Mouse (Mus musculus): ENCODE measurements at regions not wholly inside any gene's neighbourhood (a gene's known extent, or its start where the extent isn't known, plus 50 kb on each side); places are given as distances from the start of the nearest gene placed in this dataset.
A peak's percentile ranks its signal among the peaks of the same experiment; 100 is the strongest.
"Not testable (repeated sequence)": the region's sequence is repeated elsewhere in the genome, so short reads cannot be mapped to it uniquely, and the experiment has no call there.

- DNase-seq (ENCODE audit: low read depth, low spot score), result no peak
- TF ChIP-seq MAFK (IDR thresholded peaks at IDR 0.05; ENCODE audit: insufficient read depth, low read depth, low read length), result no peak
- no peak for TF ChIP-seq CHD2 (IDR thresholded peaks at IDR 0.05; ENCODE audit: low read depth, low read length)
- no peak for TF ChIP-seq HCFC1 (IDR thresholded peaks at IDR 0.05; ENCODE audit: borderline replicate concordance, insufficient read depth, low read length)
- TF ChIP-seq ZC3H11A (IDR thresholded peaks at IDR 0.05; ENCODE audit: borderline replicate concordance, low read depth, low read length), result no peak
- TF ChIP-seq ZNF384 (IDR thresholded peaks at IDR 0.05; ENCODE audit: low read depth, low read length), result no peak
- Histone ChIP-seq H3K27ac (ENCODE audit: insufficient read depth, low read depth, low read length, poor library complexity, severe bottlenecking) (no peak overlapping the region), H3K4me3 (ENCODE audit: insufficient read depth in 1 of 2, low read depth in 1 of 2, low read length in 2 of 2, poor library complexity in 1 of 2, severe bottlenecking in 1 of 2) (no peak overlapping the region), H3K9me3 (ENCODE audit: control insufficient read depth, insufficient read depth, low read depth, low read length) (no peaks in the 10 kb centered on the region), H3K36me3 (ENCODE audit: control insufficient read depth, insufficient read depth, low read length, poor library complexity, severe bottlenecking) (no peaks in the 10 kb centered on the region), H3K9ac (ENCODE audit: insufficient read depth, low read depth, low read length, poor library complexity, severe bottlenecking) (no peak overlapping the region), H3K4me1 (ENCODE audit: control insufficient read depth in 2 of 2, insufficient read depth in 2 of 2, low read length in 2 of 2, poor library complexity in 1 of 2) (no peaks in the 10 kb centered on the region)
- in situ Hi-C loops (cut with MboI; ENCODE audit: low sequenced_read_pairs in 2 of 2, unreplicated experiment in 2 of 2), result no loop called here
Observed at GRCm38 (mm10) chr14:45815598-45815997, 157.7 kb upstream of the Ddhd1 start.

GRCm38 (mm10) chr14:45816611-45817010 is 158.7 kb upstream of the Ddhd1 start:
- H3K36me3 ChIP-seq (ENCODE audit: control insufficient read depth, insufficient read depth, low read length, poor library complexity, severe bottlenecking); H3K9me3 ChIP-seq (ENCODE audit: control insufficient read depth, insufficient read depth, low read depth, low read length); H3K4me3 ChIP-seq (ENCODE audit: insufficient read depth in 1 of 2, low read depth in 1 of 2, low read length in 2 of 2, poor library complexity in 1 of 2, severe bottlenecking in 1 of 2); DNase-seq (ENCODE audit: low read depth, low spot score); in situ Hi-C loops (cut with MboI; ENCODE audit: low sequenced_read_pairs in 2 of 2, unreplicated experiment in 2 of 2); H3K9ac ChIP-seq (ENCODE audit: insufficient read depth, low read depth, low read length, poor library complexity, severe bottlenecking); H3K27ac ChIP-seq (ENCODE audit: insufficient read depth, low read depth, low read length, poor library complexity, severe bottlenecking); H3K4me1 ChIP-seq (ENCODE audit: control insufficient read depth in 2 of 2, insufficient read depth in 2 of 2, low read length in 2 of 2, poor library complexity in 1 of 2): not testable (repeated sequence)

GRCm38 (mm10) chr14:45817756-45818155 is 159.8 kb upstream of the Ddhd1 start:
- no peak overlapping the region for H3K9ac ChIP-seq (ENCODE audit: insufficient read depth, low read depth, low read length, poor library complexity, severe bottlenecking)
- no peaks in the 10 kb centered on the region for H3K4me1 ChIP-seq (ENCODE audit: control insufficient read depth in 2 of 2, insufficient read depth in 2 of 2, low read length in 2 of 2, poor library complexity in 1 of 2)
- no peak overlapping the region for H3K27ac ChIP-seq (ENCODE audit: insufficient read depth, low read depth, low read length, poor library complexity, severe bottlenecking)
- no peak for DNase-seq (ENCODE audit: low read depth, low spot score)
- TF ChIP-seq ZC3H11A (IDR thresholded peaks at IDR 0.05; ENCODE audit: borderline replicate concordance, low read depth, low read length) (no peak), MAFK (IDR thresholded peaks at IDR 0.05; ENCODE audit: insufficient read depth, low read depth, low read length) (no peak), CHD2 (IDR thresholded peaks at IDR 0.05; ENCODE audit: low read depth, low read length) (no peak), HCFC1 (IDR thresholded peaks at IDR 0.05; ENCODE audit: borderline replicate concordance, insufficient read depth, low read length) (no peak), ZNF384 (IDR thresholded peaks at IDR 0.05; ENCODE audit: low read depth, low read length) (no peak)
- in situ Hi-C loops (cut with MboI; ENCODE audit: low sequenced_read_pairs in 2 of 2, unreplicated experiment in 2 of 2), result no loop called here
- H3K9me3 ChIP-seq (ENCODE audit: control insufficient read depth, insufficient read depth, low read depth, low read length), result no peaks in the 10 kb centered on the region
- H3K4me3 ChIP-seq (ENCODE audit: insufficient read depth in 1 of 2, low read depth in 1 of 2, low read length in 2 of 2, poor library complexity in 1 of 2, severe bottlenecking in 1 of 2), result no peak overlapping the region
- no peaks in the 10 kb centered on the region for H3K36me3 ChIP-seq (ENCODE audit: control insufficient read depth, insufficient read depth, low read length, poor library complexity, severe bottlenecking)

DNA sequence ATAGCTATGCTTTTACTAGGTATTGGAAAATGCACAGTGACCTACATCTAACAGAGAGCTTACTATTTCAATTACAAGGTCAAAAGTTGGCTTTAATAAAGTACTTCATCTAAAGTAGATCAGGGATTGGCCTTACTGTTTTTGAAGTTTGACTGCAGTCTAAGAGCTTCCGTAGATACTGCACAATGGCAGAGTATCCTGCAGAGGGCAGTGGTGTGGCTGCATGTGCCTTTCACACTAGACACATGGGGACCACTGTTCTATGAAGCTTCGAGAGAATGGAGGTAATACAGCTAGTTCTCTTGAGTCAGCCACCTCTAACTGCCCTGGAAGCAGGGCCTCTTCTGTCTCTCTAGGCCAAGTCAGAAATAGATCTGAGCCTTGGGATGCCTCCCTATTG is 166.7 kb upstream of the Ddhd1 start:
- H3K9me3 ChIP-seq (ENCODE audit: control insufficient read depth, insufficient read depth, low read depth, low read length), result no peaks in the 10 kb centered on the region
- TF ChIP-seq HCFC1 (IDR thresholded peaks at IDR 0.05; ENCODE audit: borderline replicate concordance, insufficient read depth, low read length) (no peak), CHD2 (IDR thresholded peaks at IDR 0.05; ENCODE audit: low read depth, low read length) (no peak), ZNF384 (IDR thresholded peaks at IDR 0.05; ENCODE audit: low read depth, low read length) (no peak), MAFK (IDR thresholded peaks at IDR 0.05; ENCODE audit: insufficient read depth, low read depth, low read length) (no peak), ZC3H11A (IDR thresholded peaks at IDR 0.05; ENCODE audit: borderline replicate concordance, low read depth, low read length) (no peak)
- H3K9ac ChIP-seq (ENCODE audit: insufficient read depth, low read depth, low read length, poor library complexity, severe bottlenecking), result no peak overlapping the region
- H3K27ac ChIP-seq (ENCODE audit: insufficient read depth, low read depth, low read length, poor library complexity, severe bottlenecking), result no peak overlapping the region
- H3K4me1 ChIP-seq (ENCODE audit: control insufficient read depth in 2 of 2, insufficient read depth in 2 of 2, low read length in 2 of 2, poor library complexity in 1 of 2), result no peaks in the 10 kb centered on the region
- H3K4me3 ChIP-seq (ENCODE audit: insufficient read depth in 1 of 2, low read depth in 1 of 2, low read length in 2 of 2, poor library complexity in 1 of 2, severe bottlenecking in 1 of 2), result no peak overlapping the region
- DNase-seq (ENCODE audit: low read depth, low spot score), result peak; percentile 4
- in situ Hi-C loops (cut with MboI; ENCODE audit: low sequenced_read_pairs in 2 of 2, unreplicated experiment in 2 of 2), result no loop called here
- no peaks in the 10 kb centered on the region for H3K36me3 ChIP-seq (ENCODE audit: control insufficient read depth, insufficient read depth, low read length, poor library complexity, severe bottlenecking)

GRCm38 (mm10) chr14:45826023-45826422 is 168.1 kb upstream of the Ddhd1 start:
- no peak for DNase-seq (ENCODE audit: low read depth, low spot score)
- no peak overlapping the region for H3K4me3 ChIP-seq (ENCODE audit: insufficient read depth in 1 of 2, low read depth in 1 of 2, low read length in 2 of 2, poor library complexity in 1 of 2, severe bottlenecking in 1 of 2)
- H3K4me1 ChIP-seq (ENCODE audit: control insufficient read depth in 2 of 2, insufficient read depth in 2 of 2, low read length in 2 of 2, poor library complexity in 1 of 2), result no peaks in the 10 kb centered on the region
- no peak overlapping the region for H3K9ac ChIP-seq (ENCODE audit: insufficient read depth, low read depth, low read length, poor library complexity, severe bottlenecking)
- H3K27ac ChIP-seq (ENCODE audit: insufficient read depth, low read depth, low read length, poor library complexity, severe bottlenecking), result no peak overlapping the region
- in situ Hi-C loops (cut with MboI; ENCODE audit: low sequenced_read_pairs in 2 of 2, unreplicated experiment in 2 of 2), result no loop called here
- TF ChIP-seq CHD2 (IDR thresholded peaks at IDR 0.05; ENCODE audit: low read depth, low read length), result no peak
- TF ChIP-seq ZC3H11A (IDR thresholded peaks at IDR 0.05; ENCODE audit: borderline replicate concordance, low read depth, low read length), result no peak
- no peak for TF ChIP-seq HCFC1 (IDR thresholded peaks at IDR 0.05; ENCODE audit: borderline replicate concordance, insufficient read depth, low read length)
- TF ChIP-seq ZNF384 (IDR thresholded peaks at IDR 0.05; ENCODE audit: low read depth, low read length), result no peak
- no peak for TF ChIP-seq MAFK (IDR thresholded peaks at IDR 0.05; ENCODE audit: insufficient read depth, low read depth, low read length)
- no peaks in the 10 kb centered on the region for H3K36me3 ChIP-seq (ENCODE audit: control insufficient read depth, insufficient read depth, low read length, poor library complexity, severe bottlenecking)
- no peaks in the 10 kb centered on the region for H3K9me3 ChIP-seq (ENCODE audit: control insufficient read depth, insufficient read depth, low read depth, low read length)

Measured in ES-E14 (cell line).